Mouse (Mus musculus): ENCODE measurements around the gene Adamtsl3.

DNA sequence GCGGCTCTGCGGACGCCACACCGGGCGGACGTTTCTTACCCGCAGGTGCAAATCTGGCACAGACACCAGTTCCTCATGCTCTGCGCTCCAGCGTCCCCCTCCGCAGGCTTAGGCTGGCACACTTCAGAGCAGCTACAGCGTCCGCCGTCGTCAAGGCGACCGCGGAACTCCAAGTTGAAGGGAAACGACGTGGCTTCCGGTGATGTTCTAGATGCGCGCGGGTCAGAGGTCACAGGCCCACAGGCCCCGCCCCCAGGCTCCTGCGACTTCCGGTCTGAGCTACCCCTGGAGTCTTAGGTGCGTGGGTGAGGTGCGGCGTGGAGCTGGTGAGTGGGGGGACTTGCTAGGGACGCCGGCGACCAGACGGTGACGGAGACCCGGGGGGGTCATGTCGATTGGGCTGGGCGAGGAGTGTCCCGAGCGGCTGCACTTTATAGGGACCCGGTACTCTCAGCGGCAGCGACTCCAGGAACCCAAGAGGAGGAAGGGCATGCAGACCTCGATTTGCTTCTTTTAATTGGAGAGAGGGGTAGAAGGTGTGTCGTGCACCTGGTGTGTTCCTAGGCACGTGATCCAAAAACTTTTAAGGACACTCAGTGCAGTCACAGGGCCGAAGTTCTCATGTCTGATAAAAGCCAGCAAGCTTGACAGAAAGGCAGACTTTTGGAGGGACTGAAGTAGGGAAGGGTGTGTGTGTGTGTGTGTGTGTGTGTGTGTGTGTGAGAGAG lies 313.0 kb downstream of the Adamtsl3 start, which contains the start of the genes Saxo2 and Efl1:
- TF ChIP-seq CTCF (IDR thresholded peaks at IDR 0.05; ENCODE audit: control insufficient read depth, insufficient read depth, low read length) (no peak), POLR2A (IDR thresholded peaks at IDR 0.05; ENCODE audit: borderline replicate concordance, control insufficient read depth, low read depth, low read length) (peak; percentile 28; the same call in 1 of the 2 replicates)

Data from bone marrow, adult 2 months (tissue).